Mouse (Mus musculus) thymus, adult 2 months (tissue): Measurements from ENCODE around the gene Twf1. TPM values are rescaled to one million over a fixed set of nuclear protein-coding genes. Genes with fewer than 3 reads are reported as not detected.

ENCODE experiments used
- DNase-seq: peaks from one replicate; pipeline ENCODE4 v3.0.0; 2021
- H3K27ac ChIP-seq: fragments of 200-500 bp; 2 replicates; pipeline ENCODE4 v1.5.1; 2012; ENCODE audit warnings: low read length, control low read depth; ENCODE audit not compliant: control insufficient read depth, insufficient read depth
- H3K27me3 ChIP-seq: fragments of 200-500 bp; 2 replicates; pipeline ENCODE4 v1.6.1; 2012; ENCODE audit warnings: mild to moderate bottlenecking, low read length, moderate library complexity, mixed read lengths; ENCODE audit not compliant: control insufficient read depth, insufficient read depth
- H3K36me3 ChIP-seq: fragments of 200-500 bp; 2 replicates; pipeline ENCODE4 v1.6.1; 2012; ENCODE audit warnings: mild to moderate bottlenecking, low read length, moderate library complexity; ENCODE audit not compliant: control insufficient read depth, insufficient read depth
- H3K4me1 ChIP-seq: fragments of 200-500 bp; replicated peaks from 2 replicates; pipeline ENCODE4 v1.6.1; 2012; ENCODE audit warnings: low read length; ENCODE audit not compliant: control insufficient read depth, insufficient read depth
- H3K4me3 ChIP-seq: fragments of 200-500 bp; 2 replicates; pipeline ENCODE4 v1.5.1; 2012; ENCODE audit warnings: mild to moderate bottlenecking, low read length, control low read depth, moderate library complexity; ENCODE audit not compliant: control insufficient read depth, insufficient read depth
- CTCF ChIP-seq: fragments of 200-500 bp; IDR thresholded peaks from 2 replicates; pipeline ENCODE4 v1.5.1; 2012; ENCODE audit warnings: mild to moderate bottlenecking, control low read depth, low read length, moderate library complexity, borderline replicate concordance; ENCODE audit not compliant: control insufficient read depth, poor library complexity, insufficient read depth; ENCODE audit errors: extremely low read depth
- POLR2A ChIP-seq: fragments of 200-500 bp; IDR thresholded peaks from 2 replicates; pipeline ENCODE4 v1.6.1; 2012; ENCODE audit warnings: mild to moderate bottlenecking, low read length, control low read depth, moderate library complexity; ENCODE audit not compliant: control insufficient read depth, poor library complexity, insufficient read depth; ENCODE audit errors: extremely low read depth
- WGBS: fragments of 180-500 bp; shearing (Covaris S2); methylation state at CpG from one replicate; pipeline ENCODE4 v1.1.7; 2018; 5-methylcytosine and 5-hydroxymethylcytosine counted together
- polyA plus RNA-seq: library from polyadenylated mRNA; depleted of rRNA; stranded (reverse); fragments of >200 nt; gene quantifications from 2 replicates; pipeline ENCODE4 v1.2.3, GENCODE M21; 2012

Gene Twf1
- polyA plus RNA-seq, 1 experiment = 23.0 TPM

DNA sequence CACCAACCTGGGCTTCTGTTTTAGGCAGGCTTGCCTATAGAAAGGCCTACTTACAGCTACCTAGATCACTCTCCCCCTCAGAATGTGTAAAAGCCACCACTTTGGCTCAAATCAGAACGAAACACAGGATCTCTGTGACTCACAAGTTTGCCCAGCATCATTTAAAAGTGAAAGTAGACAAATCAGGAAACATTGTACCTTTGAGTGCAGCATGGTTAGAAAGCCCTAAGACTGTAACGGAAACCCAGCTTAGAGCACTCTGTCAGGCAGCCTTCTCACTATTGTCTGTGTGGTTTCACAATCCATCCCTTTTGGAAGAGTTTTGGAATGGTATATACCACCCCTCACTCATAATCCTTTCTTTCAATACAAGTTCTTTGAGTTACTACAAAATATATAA lies 24.8 kb downstream of the Twf1 start:
- Histone ChIP-seq H3K27me3 (no peaks in the 10 kb centered on the region), H3K4me3 (no peak overlapping the region), H3K36me3 (no peaks in the 10 kb centered on the region), H3K4me1 (peaks cover 5% of the 10 kb centered on the region; the same call in 1 of the 2 replicates), H3K27ac (no peak overlapping the region)
- no peak for DNase-seq
- 31% methylated on average over 2 of the region's 2 CpGs for WGBS
- no peak for TF ChIP-seq CTCF

- Histone ChIP-seq H3K27me3 (no peaks in the 10 kb centered on the region), H3K27ac (no peak overlapping the region), H3K4me1 (no peaks in the 10 kb centered on the region), H3K4me3 (no peak overlapping the region), H3K36me3 (no peaks in the 10 kb centered on the region)
- 91% methylated on average over 17 of the region's 17 CpGs for WGBS
- TF ChIP-seq POLR2A = no peak
- TF ChIP-seq CTCF = no peak
- DNase-seq = no peak
Observed at GRCm38 (mm10) chr15:94558895-94559656, 30.6 kb downstream of the Twf1 start.

DNA sequence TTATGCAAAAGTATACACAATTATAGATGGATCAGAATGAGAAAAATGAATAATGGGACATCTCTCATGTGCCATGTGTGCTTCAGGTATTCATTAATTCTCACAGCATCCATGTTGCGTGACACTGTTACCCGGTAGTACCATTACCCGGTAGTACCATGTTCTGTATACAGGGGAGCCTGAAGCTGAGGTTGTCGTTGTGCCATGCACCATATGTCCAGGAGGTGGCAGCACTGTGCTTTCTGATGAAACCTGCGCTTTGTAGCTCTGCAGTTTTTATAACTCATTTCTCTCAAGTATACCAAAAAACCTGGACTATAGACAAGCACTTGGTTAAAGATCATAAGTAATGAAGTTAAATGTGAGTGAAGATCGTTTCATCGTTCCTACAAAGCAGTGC lies 32.2 kb downstream of the Twf1 start:
- H3K36me3 ChIP-seq = no peaks in the 10 kb centered on the region
- no peaks in the 10 kb centered on the region for H3K4me1 ChIP-seq
- no peak overlapping the region for H3K27ac ChIP-seq
- H3K4me3 ChIP-seq = no peak overlapping the region
- no peak for TF ChIP-seq POLR2A
- no peak for TF ChIP-seq CTCF
- 28% methylated on average over 7 of the region's 7 CpGs for WGBS
- H3K27me3 ChIP-seq = no peaks in the 10 kb centered on the region
- DNase-seq = peak; percentile 81

DNA sequence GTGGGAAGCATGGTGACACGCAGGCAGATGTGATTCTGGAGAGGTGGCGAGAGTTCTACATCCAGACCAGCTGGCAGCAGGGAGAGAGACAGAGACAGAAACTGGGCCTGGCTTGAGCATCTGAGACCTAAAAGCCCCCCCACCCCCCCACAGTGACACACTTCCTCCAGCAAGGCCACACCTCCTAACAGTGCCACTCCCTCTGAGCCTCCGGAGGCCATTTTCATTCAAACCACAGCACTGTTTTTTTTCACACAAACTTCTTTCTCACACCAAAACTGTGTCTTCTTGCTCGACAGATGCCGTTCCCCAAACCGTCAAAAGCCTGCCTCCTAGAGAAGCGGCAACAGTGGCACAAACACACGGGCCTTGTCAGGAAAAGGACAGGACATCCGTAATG lies 36.2 kb downstream of the Twf1 start:
- Histone ChIP-seq H3K4me3 (no peak overlapping the region), H3K27me3 (no peaks in the 10 kb centered on the region), H3K27ac (no peak overlapping the region), H3K36me3 (no peaks in the 10 kb centered on the region; the same call in 1 of the 2 replicates), H3K4me1 (no peaks in the 10 kb centered on the region)
- WGBS = 98% methylated on average over 9 of the region's 9 CpGs
- DNase-seq = no peak
- no peak for TF ChIP-seq POLR2A
- TF ChIP-seq CTCF = no peak

DNA sequence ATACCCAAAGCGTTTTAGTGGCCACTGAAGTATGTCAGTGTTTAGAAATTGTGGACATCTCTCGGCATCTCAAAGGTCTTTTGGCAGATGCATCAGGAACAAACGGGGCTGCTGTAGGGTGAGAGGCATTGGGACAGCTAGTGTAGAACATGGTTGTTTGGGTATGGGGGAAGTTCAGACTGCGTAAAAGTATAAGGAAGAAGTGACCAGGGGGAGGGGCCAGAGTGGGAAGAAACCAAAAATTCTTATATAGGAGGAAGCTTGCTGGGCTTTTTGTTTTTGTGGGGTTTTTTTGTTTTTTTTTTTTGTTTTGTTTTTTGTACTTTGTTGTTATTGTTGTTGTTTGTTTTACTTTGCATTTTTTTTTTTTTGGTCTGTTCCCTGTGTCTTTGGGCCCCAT lies 44.8 kb downstream of the Twf1 start:
- Histone ChIP-seq H3K36me3 (no peaks in the 10 kb centered on the region; the same call in 1 of the 2 replicates), H3K27me3 (no peaks in the 10 kb centered on the region), H3K4me3 (no peak overlapping the region), H3K27ac (no peak overlapping the region), H3K4me1 (peaks cover 6% of the 10 kb centered on the region)
- TF ChIP-seq CTCF (no peak), POLR2A (no peak)
- DNase-seq = no peak
- WGBS = 84% methylated on average over 4 of the region's 4 CpGs

DNA sequence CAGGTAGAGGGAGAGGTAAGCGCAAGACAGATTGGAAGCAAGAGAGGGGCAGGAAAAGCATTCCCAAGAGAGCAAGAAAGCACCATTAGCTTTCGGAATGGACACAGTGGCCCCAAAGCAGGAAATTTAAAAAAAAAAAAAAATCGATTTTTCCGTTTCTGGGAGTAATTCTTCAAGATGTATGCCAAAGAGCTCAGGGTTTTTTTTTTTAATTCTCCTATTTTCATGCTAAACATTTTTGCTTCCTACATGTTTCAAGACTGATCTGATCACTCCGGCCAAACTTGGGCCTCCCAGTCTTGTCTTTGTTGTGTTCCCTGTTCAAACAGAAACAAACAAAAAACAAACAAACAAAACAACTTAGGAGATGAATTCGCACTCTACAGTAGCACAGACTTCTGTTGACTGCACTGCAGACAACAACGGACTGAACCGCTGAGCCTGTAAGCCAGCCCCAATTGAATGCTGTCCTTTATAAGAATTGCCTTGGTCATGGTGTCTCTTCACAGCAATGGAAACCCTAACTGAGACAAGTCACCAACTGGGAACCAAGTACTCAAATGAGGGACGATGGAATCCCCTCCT lies 45.5 kb downstream of the Twf1 start:
- Histone ChIP-seq H3K4me3 (peak overlapping the region; percentile 92), H3K27ac (peak overlapping the region; percentile 10), H3K4me1 (peaks cover 6% of the 10 kb centered on the region), H3K27me3 (no peaks in the 10 kb centered on the region), H3K36me3 (no peaks in the 10 kb centered on the region; the same call in 1 of the 2 replicates)
- TF ChIP-seq CTCF (no peak), POLR2A (no peak)
- no peak for DNase-seq
- 44% methylated on average over 9 of the region's 9 CpGs for WGBS
